ENCODE assay signal across 8 mouse cellular contexts in genomic region chr3:131084718-131085561, GRCm38 (mm10). TPM values are rescaled to one million over a fixed set of nuclear protein-coding genes. Genes with fewer than 3 reads are reported as not detected.
A peak's percentile ranks its signal among the peaks of the same experiment; 100 is the strongest.
DNase-seq lines count a peak whose midpoint lies in the region; ATAC-seq lines count a peak whose summit lies in the region.

No protein-coding gene starts in this region.

- H3K4me2 ChIP-seq in lung, embryonic 15.5 days: peak overlapping the region; percentile 64
- H3K4me2 ChIP-seq in forebrain, embryonic 15.5 days (replicated peaks): peak overlapping the region; percentile 55
- H3K4me2 ChIP-seq in limb, embryonic 12.5 days: peak overlapping the region; percentile 61

- H3K27me3 ChIP-seq in lung, embryonic 15.5 days: peaks cover 9% of the 10 kb centered on the region
- H3K27me3 ChIP-seq in forebrain, embryonic 15.5 days: 0 out of 2 replicates have a peak, but pooled peaks cover 9% of the 10 kb centered on the region
- H3K27me3 ChIP-seq in limb, embryonic 12.5 days: peaks cover 16% of the 10 kb centered on the region

- H3K9me3 ChIP-seq in lung, embryonic 15.5 days: no peaks in the 10 kb centered on the region
- H3K9me3 ChIP-seq in forebrain, embryonic 15.5 days: no peaks in the 10 kb centered on the region
- H3K9me3 ChIP-seq in limb, embryonic 12.5 days: no peaks in the 10 kb centered on the region

- 9% methylated on average over 30 of the region's 30 CpGs for WGBS in lung, embryonic 15.5 days
- WGBS in forebrain, embryonic 15.5 days: 3% methylated on average over 30 of the region's 30 CpGs
- WGBS in limb, embryonic 12.5 days: 6% methylated on average over 30 of the region's 30 CpGs

- H3K4me3 ChIP-seq in lung, embryonic 15.5 days: peak overlapping the region; percentile 38
- H3K4me3 ChIP-seq in forebrain, embryonic 15.5 days: peak overlapping the region; percentile 36
- H3K4me3 ChIP-seq in limb, embryonic 12.5 days (replicated peaks): peak overlapping the region; percentile 35

- peak overlapping the region; percentile 29; the same call in 1 of the 2 replicates for H3K9ac ChIP-seq in lung, embryonic 15.5 days
- peak overlapping the region; percentile 26 for H3K9ac ChIP-seq in forebrain, embryonic 15.5 days (replicated peaks)
- H3K9ac ChIP-seq in limb, embryonic 12.5 days (replicated peaks): no peak overlapping the region

- no peaks in the 10 kb centered on the region; the same call in 1 of the 2 replicates for H3K4me1 ChIP-seq in lung, embryonic 15.5 days
- H3K4me1 ChIP-seq in forebrain, embryonic 15.5 days: peaks cover 9% of the 10 kb centered on the region
- peaks cover 6% of the 10 kb centered on the region; the same call in 1 of the 2 replicates for H3K4me1 ChIP-seq in limb, embryonic 12.5 days (replicated peaks)

- no peak overlapping the region for H3K27ac ChIP-seq in lung, embryonic 15.5 days
- H3K27ac ChIP-seq in forebrain, embryonic 15.5 days (replicated peaks): no peak overlapping the region
- no peak overlapping the region for H3K27ac ChIP-seq in limb, embryonic 12.5 days

- no peak for DNase-seq in lung, postnatal 10 days
- DNase-seq in adrenal gland, postnatal 10 days: peak; percentile 49
- peak; percentile 55 for DNase-seq in retina, embryonic 14.5 days (ENCODE audit: low spot score)
- DNase-seq in adipocyte (ENCODE audit: low spot score): no peak
- no peak for DNase-seq in cerebellum, adult 9-11 months

- H3K36me3 ChIP-seq in lung, embryonic 15.5 days: no peaks in the 10 kb centered on the region
- H3K36me3 ChIP-seq in forebrain, embryonic 15.5 days: no peaks in the 10 kb centered on the region
- no peaks in the 10 kb centered on the region for H3K36me3 ChIP-seq in limb, embryonic 12.5 days

- peak; percentile 49; the same call in 1 of the 2 replicates for ATAC-seq in lung, embryonic 15.5 days (ENCODE audit: borderline replicate concordance, extremely low read depth, low FRiP score, low TSS enrichment)
- peak; percentile 75 for ATAC-seq in forebrain, embryonic 15.5 days (replicated peaks)
- ATAC-seq in limb, embryonic 12.5 days (ENCODE audit: insufficient number of reproducible peaks, insufficient read depth, low FRiP score, low TSS enrichment, low read depth): 0 out of 2 replicates have a peak, but pooled peaks have one; percentile 64

RNA-seq across cellular contexts. Expression of gene Lef1, which starts 25.3 kb away (rescaled TPM):
- polyA plus RNA-seq in lung, embryonic 15.5 days (2015; fragmentation: Nextera tagmentation; extraction: Ambion mirVana): 16.5 and 22.2 TPM in 2 replicates
- total RNA-seq in adrenal gland, postnatal 10 days (2021): 1 to 10 TPM; 9.8 TPM
- polyA plus RNA-seq in forebrain, embryonic 15.5 days (2015; fragmentation: Nextera tagmentation; extraction: Ambion mirVana): 14.3 and 18.6 TPM in 2 replicates
- polyA plus RNA-seq in limb, embryonic 12.5 days (2016; fragmentation: Nextera tagmentation; extraction: Ambion mirVana): 59.4 and 60.5 TPM in 2 replicates

Comparison
In these comparisons a context has a peak if more than half of its experiments do, and no peak if none do; other contexts are left out.
1. DNase-seq: peak in adrenal gland, postnatal 10 days (single experiment) and retina, embryonic 14.5 days (single experiment); none in lung, postnatal 10 days (single experiment), adipocyte (single experiment) and cerebellum, adult 9-11 months (single experiment).
2. Peak in every context shown above with its lines, with median percentiles within 50 percentile points of each other: ATAC-seq, H3K4me2 ChIP-seq and H3K4me3 ChIP-seq.